Mouse (Mus musculus) C2C12 (cell line): ENCODE data around the gene Sympk.

ENCODE experiments used
- CEBPB ChIP-seq: IDR thresholded peaks from one replicate; pipeline ENCODE4 v1.6.1; 2011; ENCODE audit warnings: low read depth, mild to moderate bottlenecking, control low read depth, moderate library complexity
- CTCF ChIP-seq: IDR thresholded peaks from one replicate; pipeline ENCODE4 v1.5.1; 2011; ENCODE audit not compliant: control insufficient read depth, insufficient read depth, insufficient read length
- MAX ChIP-seq: IDR thresholded peaks from one replicate; pipeline ENCODE4 v1.6.1; 2011; ENCODE audit warnings: mild to moderate bottlenecking, control low read depth
- MYOD1 ChIP-seq: IDR thresholded peaks from one replicate; pipeline ENCODE4 v1.6.1; 2011; ENCODE audit warnings: low read depth; ENCODE audit not compliant: control insufficient read depth, insufficient read length
- MYOG ChIP-seq: IDR thresholded peaks from one replicate; pipeline ENCODE4 v1.6.1; 2011; ENCODE audit not compliant: control insufficient read depth, insufficient read length; ENCODE audit errors: extremely low read depth

DNA sequence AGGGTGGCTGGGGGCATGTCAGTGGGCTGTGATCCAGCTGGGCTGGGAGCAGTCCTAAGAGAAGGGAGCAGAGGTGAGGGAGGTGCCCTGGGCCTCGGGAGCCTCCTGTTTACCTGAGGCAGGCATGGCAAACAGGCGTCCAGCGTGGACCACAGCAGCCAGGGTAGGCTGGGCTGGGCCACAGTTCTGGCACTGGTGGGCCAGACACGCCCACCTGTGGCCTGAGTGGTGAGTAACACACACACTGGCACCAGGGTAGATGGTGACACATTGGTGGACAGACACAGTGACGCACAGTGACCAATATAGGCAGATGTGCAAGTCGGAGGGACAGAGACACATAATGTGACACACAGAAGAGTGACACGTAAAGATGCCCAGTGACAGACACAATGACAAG lies 13.6 kb upstream of the Sympk start:
- no peak for TF ChIP-seq CTCF
- TF ChIP-seq MAX, result no peak
- TF ChIP-seq MYOD1, result no peak
- TF ChIP-seq CEBPB, result no peak
- no peak for TF ChIP-seq MYOG
